Mouse (Mus musculus): ENCODE measurements at regions not wholly inside any gene's neighbourhood (a gene's known extent, or its start where the extent isn't known, plus 50 kb on each side); places are given as distances from the start of the nearest gene placed in this dataset.

DNA sequence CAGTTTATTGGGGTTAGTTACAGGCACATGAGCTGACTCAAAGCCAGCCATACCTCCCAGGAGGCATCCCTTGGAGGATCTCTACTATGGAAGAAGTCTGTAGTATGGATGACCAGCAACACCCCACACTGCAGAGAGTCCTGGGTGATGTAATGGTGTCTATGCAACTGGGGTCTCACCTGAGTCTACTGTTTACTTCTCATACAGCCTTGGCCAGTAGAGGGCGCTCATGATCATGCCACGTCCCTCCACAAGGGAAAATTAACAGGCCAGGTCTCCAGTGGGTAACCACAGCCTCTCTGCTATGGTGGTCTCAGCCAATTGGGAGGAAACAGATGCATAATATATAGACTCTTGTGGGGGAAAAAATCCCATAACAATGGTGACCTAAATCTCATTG, 111.7 kb downstream of the Cdh26 start:
- DNase-seq, result peak; percentile 64

DNA sequence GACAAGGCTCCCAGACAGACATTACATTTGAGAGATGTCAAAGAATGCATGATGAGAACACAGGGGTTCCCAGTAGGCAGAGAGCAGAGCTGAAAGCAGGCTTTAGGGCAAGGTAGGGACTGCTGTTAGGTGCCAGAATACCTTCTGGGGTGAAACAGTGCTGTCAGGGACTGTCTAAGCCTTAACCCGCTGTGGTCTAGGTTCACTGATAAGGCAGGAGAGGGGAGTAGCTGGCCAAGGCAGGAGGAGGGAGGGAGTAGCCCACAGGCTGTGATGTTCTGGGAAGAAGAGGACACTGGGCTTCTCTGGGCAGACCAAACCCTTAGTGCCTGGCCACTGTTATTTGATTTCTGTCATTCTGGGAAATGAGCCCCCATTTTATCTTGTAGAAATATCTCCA, 114.1 kb downstream of the Cdh26 start:
- no peak for DNase-seq

GRCm38 (mm10) chr2:178545601-178546352, 115.4 kb downstream of the Cdh26 start:
- DNase-seq, result no peak

DNA sequence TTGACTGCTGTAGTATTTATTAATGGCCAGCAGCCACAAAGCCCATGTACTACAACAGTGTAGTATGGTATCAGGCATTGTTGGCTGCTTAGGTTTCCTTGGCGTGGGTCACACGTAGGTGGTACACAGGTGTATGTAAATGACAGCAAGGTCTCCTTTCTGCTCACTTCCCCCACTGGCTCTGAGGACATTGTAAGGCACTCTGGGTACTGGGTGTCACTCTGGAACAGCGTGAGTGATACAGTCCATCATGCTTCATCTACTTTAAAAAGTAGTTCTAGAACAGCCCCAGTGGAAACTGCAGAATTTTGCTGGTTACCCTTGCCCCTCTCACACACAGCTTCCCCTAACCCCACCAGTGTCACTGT, 116.0 kb downstream of the Cdh26 start:
- DNase-seq, result no peak

GRCm38 (mm10) chr2:178546888-178547287, 116.6 kb downstream of the Cdh26 start:
- no peak for DNase-seq

DNA sequence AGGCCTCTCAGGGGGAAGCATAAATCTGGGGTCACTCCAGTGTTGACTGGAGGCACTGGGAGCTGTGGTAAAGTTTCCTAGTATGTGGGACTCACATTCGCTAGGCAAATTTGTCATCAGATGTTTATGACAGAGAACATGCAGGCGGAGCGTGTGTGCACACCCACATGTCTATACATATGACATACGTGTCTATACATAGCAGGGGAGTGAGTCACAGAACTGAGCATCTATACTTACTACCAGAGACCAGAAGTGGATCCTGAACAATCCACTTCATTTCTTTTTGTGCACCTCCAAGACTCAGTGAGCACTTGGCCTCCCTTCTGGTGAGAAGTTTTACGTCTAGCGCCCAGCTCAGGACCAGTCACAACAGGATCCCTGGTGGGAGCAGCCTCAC, 118.6 kb downstream of the Cdh26 start:
- DNase-seq, result no peak

- DNase-seq, result no peak
These were observed 123.4 kb downstream of the Cdh26 start for GRCm38 (mm10) chr2:178553736-178554135.

- DNase-seq, result peak; percentile 26
These were observed 125.5 kb downstream of the Cdh26 start for GRCm38 (mm10) chr2:178555692-178556340.

DNA sequence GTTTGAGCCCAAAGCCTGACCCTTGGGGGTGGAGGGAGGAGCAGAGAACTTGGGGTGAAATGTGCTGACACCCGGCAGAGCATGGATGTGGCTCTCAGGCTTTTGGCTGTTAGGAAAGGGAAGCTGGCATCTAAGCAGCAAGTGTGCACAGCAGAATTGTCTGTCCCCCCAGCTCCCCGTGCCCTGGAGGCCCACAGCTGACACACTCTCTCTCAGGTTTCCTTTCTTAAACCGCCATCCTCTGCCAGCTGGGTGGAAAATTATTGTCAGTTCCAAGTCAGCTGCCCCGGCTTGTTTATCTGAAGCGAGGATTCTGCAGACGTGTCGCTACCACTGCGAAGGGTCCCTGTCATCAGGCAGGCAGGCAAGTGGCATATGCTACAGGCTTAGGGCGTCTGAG, 127.6 kb downstream of the Cdh26 start:
- no peak for DNase-seq

DNA sequence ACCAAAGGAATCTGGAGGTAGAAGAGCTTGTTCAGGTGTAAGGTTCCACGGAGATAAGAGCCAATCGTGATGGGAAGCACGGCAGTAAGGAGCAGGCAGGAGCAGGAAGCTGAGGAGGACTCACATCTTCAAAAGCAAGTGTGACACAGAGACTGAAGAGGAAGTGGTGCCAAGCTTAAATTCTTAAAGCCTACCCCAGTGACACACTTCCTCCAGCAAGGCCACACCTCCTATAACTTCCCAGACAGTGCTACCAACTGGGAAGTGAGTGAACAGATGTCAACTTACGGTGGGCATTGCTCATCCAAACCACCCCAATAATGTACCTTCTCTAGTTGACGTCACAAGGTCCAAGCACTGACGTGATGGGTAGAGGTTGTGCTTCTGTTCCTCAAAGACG, 133.0 kb downstream of the Cdh26 start:
- no peak for DNase-seq

- peak; percentile 16 for DNase-seq
These were observed 135.1 kb downstream of the Cdh26 start for GRCm38 (mm10) chr2:178565368-178565818.

GRCm38 (mm10) chr2:178567493-178567892, 137.2 kb downstream of the Cdh26 start:
- DNase-seq, result no peak

DNA sequence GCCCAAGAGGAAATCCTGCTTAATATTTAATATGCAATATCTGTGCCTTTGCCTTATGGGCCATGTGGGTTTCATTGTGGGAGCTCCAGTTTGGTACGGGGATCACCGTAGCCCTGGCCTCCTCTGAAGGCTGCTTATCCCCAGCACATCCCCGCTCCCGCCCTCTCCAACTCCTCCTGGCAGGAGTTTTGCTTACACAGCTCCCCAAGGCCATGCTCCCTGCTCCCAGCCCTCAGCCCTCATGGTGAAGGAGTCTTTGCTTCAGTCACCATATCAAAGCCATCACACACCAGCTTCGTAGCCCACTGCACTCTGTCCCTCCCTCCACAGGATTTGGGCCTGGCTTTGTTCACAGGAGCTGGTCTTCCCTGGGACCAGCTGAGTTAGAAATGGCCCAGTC, 142.0 kb downstream of the Cdh26 start:
- peak; percentile 50 for DNase-seq

GRCm38 (mm10) chr2:178574859-178575258, 144.5 kb downstream of the Cdh26 start:
- DNase-seq, result peak; percentile 84

GRCm38 (mm10) chr2:178575403-178575802, 145.1 kb downstream of the Cdh26 start:
- peak; percentile 24 for DNase-seq

GRCm38 (mm10) chr2:178576067-178576466, 145.7 kb downstream of the Cdh26 start:
- no peak for DNase-seq

DNA sequence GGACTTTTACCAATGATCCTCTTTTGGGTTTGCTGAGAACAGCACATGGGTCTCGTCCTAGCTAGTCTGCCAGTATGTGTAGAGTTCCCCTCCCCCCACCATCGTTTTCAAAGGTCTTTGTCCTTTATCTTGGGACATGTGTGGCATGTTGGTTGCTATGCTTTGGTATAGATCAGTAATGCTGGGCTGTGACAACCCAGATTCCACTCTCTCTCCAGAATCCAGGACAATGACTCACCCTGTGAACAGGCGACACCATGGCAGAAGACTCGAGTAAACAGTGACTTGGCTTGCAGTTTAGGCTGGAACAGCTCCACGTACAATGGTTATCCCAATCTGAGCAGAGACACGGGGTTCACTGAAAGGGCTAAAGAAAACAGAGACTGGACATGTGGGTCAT, 149.2 kb downstream of the Cdh26 start:
- DNase-seq, result no peak

GRCm38 (mm10) chr2:178581306-178581705, 151.0 kb downstream of the Cdh26 start:
- DNase-seq, result peak; percentile 81

- no peak for DNase-seq
These were observed 154.7 kb downstream of the Cdh26 start for GRCm38 (mm10) chr2:178584970-178585566.

- no peak for DNase-seq
These were observed 156.9 kb downstream of the Cdh26 start for GRCm38 (mm10) chr2:178587134-178587636.

- no peak for DNase-seq
These were observed 163.4 kb downstream of the Cdh26 start for GRCm38 (mm10) chr2:178593743-178594142.

DNA sequence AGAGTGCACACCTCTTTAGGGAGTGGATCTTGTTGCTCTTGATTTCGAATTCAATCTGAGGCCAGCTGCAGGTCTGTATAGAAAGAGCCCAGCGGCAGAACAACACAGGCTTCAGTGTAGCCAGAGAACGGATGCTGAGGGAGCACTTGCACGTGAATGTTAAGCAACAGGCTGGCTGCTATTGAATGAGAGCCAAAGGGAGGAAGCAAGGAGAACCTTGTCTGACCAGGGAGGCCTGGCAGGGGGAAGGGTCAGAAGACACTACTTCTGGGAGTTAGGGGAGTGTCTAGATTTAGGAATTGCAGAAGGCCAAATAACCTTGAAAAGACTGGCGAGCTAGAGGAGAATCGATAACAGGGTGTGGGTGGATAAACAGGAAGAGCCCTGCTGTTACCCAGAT, 163.8 kb downstream of the Cdh26 start:
- DNase-seq, result peak; percentile 25

- no peak for DNase-seq
These were observed 166.2 kb downstream of the Cdh26 start for GRCm38 (mm10) chr2:178596312-178597083.
